Mouse (Mus musculus) brain, embryonic 14.5 days (tissue): ENCODE results near the gene Gm12253.

Experiments used
- CTCF ChIP-seq: fragments of 200-500 bp; IDR thresholded peaks from 2 replicates; pipeline ENCODE4 v1.5.1; 2012; ENCODE audit warnings: inconsistent platforms, mild to moderate bottlenecking, moderate library complexity, borderline replicate concordance; ENCODE audit not compliant: insufficient read depth, insufficient read length; ENCODE audit errors: extremely low read depth
- POLR2A ChIP-seq: fragments of 200-500 bp; IDR thresholded peaks from 2 replicates; pipeline ENCODE4 v1.6.1; 2012; ENCODE audit warnings: mild to moderate bottlenecking, inconsistent platforms, borderline replicate concordance; ENCODE audit not compliant: poor library complexity, insufficient read depth, insufficient read length, severe bottlenecking; ENCODE audit errors: extremely low read depth

DNA sequence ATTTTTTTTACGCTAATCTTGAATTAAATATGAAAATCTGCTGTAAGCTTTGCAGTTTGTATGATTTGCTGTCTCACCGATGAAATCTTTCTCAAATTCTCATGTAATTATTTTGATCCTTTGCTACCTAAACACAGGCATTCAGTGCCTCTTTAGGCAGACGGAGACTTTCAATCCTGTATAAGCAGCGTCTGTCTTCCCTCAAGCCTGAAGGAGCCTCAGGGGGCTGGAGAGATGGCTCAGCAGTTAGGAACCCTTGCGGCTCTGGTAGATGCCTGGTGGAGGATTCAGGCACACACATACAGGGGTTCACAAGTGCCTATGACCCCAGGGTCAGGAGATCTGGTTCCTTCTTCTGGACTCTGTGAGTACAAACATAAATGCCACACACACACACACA, 31.7 kb upstream of the Gm12253 start:
- no peak for TF ChIP-seq POLR2A
- no peak for TF ChIP-seq CTCF
